Mouse (Mus musculus) lung, adult 2 months (tissue): ENCODE results near the gene 2310022A10Rik. TPM values are rescaled to one million over a fixed set of nuclear protein-coding genes. Genes with fewer than 3 reads are reported as not detected.

ENCODE experiments used
- DNase-seq: peaks from one replicate; pipeline ENCODE4 v3.0.0; 2022
- H3K4me1 ChIP-seq: fragments of 200-500 bp; 2 replicates; pipeline ENCODE4 v1.6.1; 2011; ENCODE audit warnings: low read length; ENCODE audit not compliant: control insufficient read depth, insufficient read depth
- H3K4me3 ChIP-seq: fragments of 200-500 bp; replicated peaks from 2 replicates; pipeline ENCODE3; 2011; ENCODE audit warnings: low read depth, mild to moderate bottlenecking, control low read depth, low read length; ENCODE audit errors: extremely low read depth
- CTCF ChIP-seq: fragments of 200-500 bp; IDR thresholded peaks from 2 replicates; pipeline ENCODE4 v1.5.1; 2011; ENCODE audit warnings: mild to moderate bottlenecking, low read length, control low read depth; ENCODE audit not compliant: insufficient read depth
- POLR2A ChIP-seq: fragments of 200-500 bp; IDR thresholded peaks from 2 replicates; pipeline ENCODE4 v1.6.1; 2011; ENCODE audit warnings: low read depth, mild to moderate bottlenecking, control low read depth, low read length, borderline replicate concordance; ENCODE audit errors: extremely low read depth
- WGBS: fragments of 180-500 bp; shearing (Covaris S2); methylation state at CpG from one replicate; pipeline ENCODE4 v1.1.7; 2018; 5-methylcytosine and 5-hydroxymethylcytosine counted together
- polyA plus RNA-seq: library from polyadenylated mRNA; depleted of rRNA; stranded (reverse); fragments of >200 nt; gene quantifications from 2 replicates; pipeline ENCODE4 v1.2.3, GENCODE M21; 2012

2310022A10Rik gene
- polyA plus RNA-seq, 1 experiment = 28.5 TPM

DNA sequence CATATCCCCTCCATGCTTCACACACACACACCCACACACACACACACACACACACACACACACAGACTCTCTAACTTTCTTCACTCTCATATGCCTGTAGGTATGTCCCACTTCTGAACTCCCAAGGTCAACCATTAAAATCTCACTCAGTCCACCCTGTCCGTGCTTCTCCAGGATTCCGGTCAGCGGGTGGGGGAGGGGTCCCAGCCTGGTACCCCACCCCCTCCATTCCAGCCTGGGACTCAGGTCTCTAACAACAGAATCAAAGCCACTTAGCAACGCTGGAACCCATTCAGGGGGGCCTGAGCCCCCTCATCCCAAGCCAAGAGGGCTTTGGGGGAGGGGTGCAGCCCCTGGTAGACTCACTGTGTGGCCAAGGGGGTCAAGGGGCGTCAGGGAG is 30.1 kb upstream of the 2310022A10Rik start, which contains the start of gene Hipk4:
Gene Hipk4, plus strand, starts transcription at position 301 of the 400 bp plus-strand sequence.
- TF ChIP-seq CTCF = no peak
- no peak for TF ChIP-seq POLR2A
- WGBS = 61% methylated on average over 5 of the region's 5 CpGs
- Histone ChIP-seq H3K4me1 (0 out of 2 replicates have a peak, but pooled peaks cover 3% of the 10 kb centered on the region), H3K4me3 (no peak within 1 kb of the TSS)
- DNase-seq = no peak

DNA sequence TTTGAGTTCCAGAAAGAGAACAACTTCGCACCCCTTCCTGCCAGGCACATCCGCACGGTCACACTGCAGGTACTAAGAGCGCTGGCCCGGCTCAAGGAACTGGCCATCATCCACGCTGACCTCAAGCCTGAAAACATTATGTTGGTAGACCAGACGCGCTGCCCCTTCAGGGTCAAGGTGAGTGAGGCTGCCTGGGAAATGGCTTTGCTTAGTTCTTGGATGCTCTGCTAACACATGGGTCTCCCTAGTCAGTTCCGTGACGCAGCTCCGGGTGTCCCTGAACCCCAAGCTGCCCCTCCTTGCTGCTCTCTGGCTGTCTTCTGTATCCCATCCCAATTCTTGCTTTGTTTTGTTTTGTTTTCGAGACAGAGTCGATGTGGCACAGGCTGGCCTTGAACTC is 29.2 kb upstream of the 2310022A10Rik start:
- no peak for TF ChIP-seq POLR2A
- TF ChIP-seq CTCF = no peak
- H3K4me3 ChIP-seq = no peak overlapping the region
- DNase-seq = no peak
- H3K4me1 ChIP-seq = 0 out of 2 replicates have a peak, but pooled peaks cover 3% of the 10 kb centered on the region
- 93% methylated on average over 13 of the region's 13 CpGs for WGBS

DNA sequence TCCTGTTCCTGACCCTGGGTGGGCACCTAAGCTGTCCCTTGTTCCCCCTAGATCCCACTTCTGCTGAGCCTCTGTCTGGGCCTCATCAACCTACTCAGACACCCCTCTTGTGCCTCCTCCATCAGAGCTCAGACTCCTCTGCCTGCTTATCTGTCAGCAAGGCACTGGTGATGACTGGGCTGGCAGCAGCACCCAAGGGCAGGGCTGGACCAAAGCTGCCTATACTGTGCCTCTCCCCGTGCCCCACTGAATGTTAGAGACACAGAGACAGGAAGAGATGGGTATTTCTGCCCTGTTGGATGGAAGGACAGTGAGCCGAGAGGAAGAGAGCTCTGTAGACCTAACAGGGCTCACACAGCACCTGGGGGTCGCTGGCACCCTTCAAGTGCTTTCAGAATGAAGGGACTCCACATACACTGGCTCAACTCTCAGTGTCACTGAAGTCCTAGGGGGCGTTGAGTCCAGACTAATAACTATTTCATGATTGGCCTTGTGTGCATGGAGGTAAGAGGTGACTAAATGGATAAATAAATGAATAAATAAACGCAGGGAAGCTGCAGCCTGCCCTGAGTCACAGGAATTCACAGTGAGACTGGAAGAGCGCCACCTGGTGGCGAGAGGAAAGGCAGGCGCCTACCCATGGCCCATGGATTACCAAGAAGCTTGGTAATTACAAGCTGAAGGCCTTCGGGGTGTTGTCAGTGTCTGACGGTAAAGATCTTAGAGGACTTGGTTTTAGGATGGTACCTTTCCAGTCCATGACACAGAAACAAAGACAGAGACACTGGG is 26.8 kb upstream of the 2310022A10Rik start:
- WGBS = 15% methylated on average over 10 of the region's 10 CpGs
- TF ChIP-seq CTCF (peak; percentile 94), POLR2A (no peak)
- Histone ChIP-seq H3K4me3 (no peak overlapping the region), H3K4me1 (no peaks in the 10 kb centered on the region)
- peak; percentile 77 for DNase-seq

DNA sequence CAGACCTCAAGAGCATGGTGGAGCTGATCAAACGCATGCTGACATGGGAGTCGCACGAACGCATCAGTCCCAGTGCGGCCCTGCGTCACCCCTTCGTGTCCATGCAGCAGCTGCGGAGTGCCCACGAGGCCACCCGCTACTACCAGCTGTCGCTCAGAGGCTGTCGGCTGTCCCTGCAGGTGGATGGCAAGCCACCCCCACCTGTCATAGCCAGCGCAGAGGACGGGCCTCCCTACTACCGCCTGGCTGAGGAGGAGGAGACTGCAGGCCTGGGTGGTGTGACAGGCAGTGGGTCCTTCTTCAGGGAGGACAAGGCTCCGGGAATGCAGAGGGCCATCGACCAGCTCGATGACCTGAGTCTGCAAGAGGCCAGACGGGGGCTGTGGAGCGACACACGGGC is 24.0 kb upstream of the 2310022A10Rik start:
- WGBS = 83% methylated on average over 21 of the region's 21 CpGs
- no peak for DNase-seq
- no peaks in the 10 kb centered on the region for H3K4me1 ChIP-seq
- H3K4me3 ChIP-seq = no peak overlapping the region
- TF ChIP-seq POLR2A (no peak), CTCF (no peak)

- WGBS = 91% methylated on average over 3 of the region's 3 CpGs
- DNase-seq = no peak
- no peak overlapping the region for H3K4me3 ChIP-seq
- no peaks in the 10 kb centered on the region for H3K4me1 ChIP-seq
- no peak for TF ChIP-seq CTCF
- TF ChIP-seq POLR2A = no peak
Measured at GRCm38 (mm10) chr7:27530937-27531336, 22.1 kb upstream of the 2310022A10Rik start.

DNA sequence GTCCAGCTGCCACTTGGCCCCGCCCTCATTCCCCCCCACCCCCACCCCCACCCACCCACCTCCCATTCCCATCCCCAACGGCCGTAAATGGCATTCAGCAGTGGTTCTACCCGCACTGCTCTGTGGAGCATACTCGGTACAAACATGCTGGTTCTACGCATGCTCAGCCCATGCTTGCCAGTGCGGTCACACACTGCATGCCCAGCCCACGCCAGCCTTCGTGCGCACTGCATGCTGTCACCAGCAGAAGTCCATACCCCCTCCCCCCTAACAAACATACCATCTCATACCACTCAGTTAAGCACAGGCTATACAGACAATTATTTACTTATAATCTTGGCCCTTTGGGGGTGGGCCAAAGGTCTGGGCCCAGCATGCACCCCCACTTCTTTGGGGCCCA is 21.3 kb upstream of the 2310022A10Rik start:
- no peak for DNase-seq
- WGBS = 86% methylated on average over 10 of the region's 10 CpGs
- TF ChIP-seq POLR2A (no peak), CTCF (no peak)
- H3K4me1 ChIP-seq = no peaks in the 10 kb centered on the region
- H3K4me3 ChIP-seq = no peak overlapping the region

DNA sequence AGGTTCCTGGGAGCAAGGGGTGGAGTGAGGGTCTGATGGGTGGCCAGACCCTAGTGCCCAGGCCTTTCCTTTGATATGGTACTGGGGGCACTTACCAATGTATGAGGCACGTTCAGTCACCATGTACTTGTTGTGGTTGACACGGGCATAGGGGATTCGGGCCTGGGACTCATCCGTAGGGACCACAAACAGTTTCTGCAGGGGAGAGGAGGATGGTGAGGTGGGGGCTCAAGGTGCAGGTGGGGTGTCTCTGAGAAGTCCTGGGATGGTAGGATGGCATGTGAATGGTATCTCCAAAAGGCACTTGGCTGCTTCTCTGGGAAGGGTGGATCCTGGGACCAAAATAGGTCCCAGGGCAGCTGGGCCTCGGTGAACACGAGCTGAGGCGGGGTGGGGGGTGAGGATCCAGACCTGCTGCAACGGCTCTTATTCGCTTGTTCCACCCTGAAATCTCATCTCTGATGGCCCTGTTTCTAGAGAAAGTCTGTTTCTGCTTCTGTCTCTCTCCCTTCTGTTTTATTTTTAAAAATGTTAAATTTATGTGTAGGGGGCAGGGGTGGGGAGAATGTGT is 20.5 kb upstream of the 2310022A10Rik start:
- WGBS = 89% methylated on average over 9 of the region's 9 CpGs
- DNase-seq = no peak
- H3K4me1 ChIP-seq = no peaks in the 10 kb centered on the region
- no peak overlapping the region for H3K4me3 ChIP-seq
- no peak for TF ChIP-seq POLR2A
- TF ChIP-seq CTCF = no peak

DNA sequence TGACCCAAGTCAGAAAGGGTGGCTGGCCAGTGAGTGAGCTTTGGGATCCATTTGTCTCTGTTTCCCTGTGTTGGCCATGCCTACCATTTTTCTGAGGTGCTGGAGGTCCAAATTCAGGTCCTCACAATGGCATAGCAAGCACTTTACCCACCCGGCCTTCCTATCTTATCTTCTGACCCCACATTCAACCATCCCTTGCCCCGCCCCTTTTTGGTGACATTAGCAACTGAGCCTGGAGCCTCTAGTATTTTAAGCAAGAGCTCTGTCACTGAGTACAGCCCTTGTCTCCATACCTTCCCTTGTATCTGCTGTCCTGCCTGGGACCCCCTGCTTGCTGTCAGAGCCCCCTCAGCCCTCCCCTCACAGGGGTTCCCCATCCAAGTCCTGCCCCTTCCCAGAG is 17.6 kb upstream of the 2310022A10Rik start:
- WGBS = 78% methylated on average over 2 of the region's 2 CpGs
- Histone ChIP-seq H3K4me3 (no peak overlapping the region), H3K4me1 (no peaks in the 10 kb centered on the region)
- TF ChIP-seq CTCF (no peak), POLR2A (no peak)
- DNase-seq = no peak

DNA sequence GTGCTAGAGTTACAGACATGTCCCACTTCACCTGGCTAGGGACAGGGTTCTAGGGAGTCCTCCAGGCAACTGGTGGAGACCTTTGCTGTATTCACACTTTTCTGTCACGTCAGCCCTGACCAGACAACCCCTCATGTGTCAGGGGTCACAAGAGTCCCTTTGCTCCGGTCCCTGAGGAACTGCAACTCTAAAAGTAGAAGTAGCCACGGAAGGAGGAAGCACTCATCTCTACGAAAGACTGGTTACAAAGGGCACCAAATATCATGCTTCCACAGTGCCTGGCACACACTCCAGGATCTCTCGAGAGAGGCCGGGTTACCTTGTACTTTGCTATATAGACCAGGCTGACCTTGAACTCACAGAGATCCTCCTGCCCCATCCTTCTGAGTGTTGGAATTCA is 16.4 kb upstream of the 2310022A10Rik start:
- no peak for TF ChIP-seq CTCF
- no peak for TF ChIP-seq POLR2A
- no peak for DNase-seq
- Histone ChIP-seq H3K4me1 (no peaks in the 10 kb centered on the region), H3K4me3 (no peak overlapping the region)
- 73% methylated on average over 6 of the region's 6 CpGs for WGBS

- Histone ChIP-seq H3K4me3 (no peak overlapping the region), H3K4me1 (no peaks in the 10 kb centered on the region)
- 89% methylated on average over 8 of the region's 8 CpGs for WGBS
- DNase-seq = no peak
- no peak for TF ChIP-seq POLR2A
- no peak for TF ChIP-seq CTCF
Measured at GRCm38 (mm10) chr7:27537998-27538397, 15.0 kb upstream of the 2310022A10Rik start.
